Mouse (Mus musculus) hematopoietic stem cell, adult 5-6 weeks (primary cell): ENCODE results near the gene Smurf2. TPM values are rescaled to one million over a fixed set of nuclear protein-coding genes. Genes with fewer than 3 reads are reported as not detected.

Experiments
- total RNA-seq: library from RNA; stranded (forward); fragments of 172-1452, 232-1000 nt; gene quantifications from 2 replicates; pipeline ENCODE4 v1.2.3, GENCODE M21; 2017

Gene Smurf2
- total RNA-seq, 1 experiment from 2014 or later: 50.8 TPM

Other genes with a start within 250 kb of the Smurf2 start
- gene Pecam1, start 170.1 kb downstream of the Smurf2 start, total RNA-seq: 46.2 and 50.2 TPM in 2 replicates
- gene Milr1, start 169.5 kb downstream of the Smurf2 start, total RNA-seq: 50.2 and 51.9 TPM in 2 replicates
- gene Polg2, start 141.2 kb downstream of the Smurf2 start, total RNA-seq: 16.0 and 24.2 TPM in 2 replicates
- gene Ddx5, start 131.5 kb downstream of the Smurf2 start, total RNA-seq: 1,945 and 2,149 TPM in 2 replicates
- 25.3 and 53.4 TPM in 2 replicates for gene Cep95, start 131.5 kb downstream of the Smurf2 start, total RNA-seq
- 104 and 116 TPM in 2 replicates for gene Kpna2, start 78.8 kb upstream of the Smurf2 start, total RNA-seq
- 1.4 TPM in 1 of 2 replicates, not detected in the other for gene 1810010H24Rik, start 105.0 kb upstream of the Smurf2 start, total RNA-seq
- gene Bptf, start 211.4 kb upstream of the Smurf2 start, total RNA-seq: 81.2 and 84.0 TPM in 2 replicates